ENCODE assay signal across 27 mouse cellular contexts in genomic region chr7:104366339-104366738, GRCm38 (mm10). TPM values are rescaled to one million over a fixed set of nuclear protein-coding genes. Genes with fewer than 3 reads are reported as not detected.
"Had no signal": no experiment of that assay in that cellular context is flagged by ENCODE, and none has a peak within 500 bp of the region (broad histone marks: within the 10 kb centered on the region; RNA-seq: fewer than 3 reads in every experiment).

No protein-coding gene starts in this region.

- H3K36me3 ChIP-seq: intestine, embryonic 15.5 days; kidney, embryonic 15.5 days; liver, embryonic 13.5 days; midbrain, embryonic 10.5 days; midbrain, embryonic 13.5 days; neural tube, embryonic 13.5 days had no signal

- DNase-seq: kidney, adult 11 months; kidney, adult 8-10 months; kidney, postnatal 10 days; kidney, postnatal 36 days; layer of hippocampus, postnatal 36 days; liver, embryonic 13.5 days; lung, embryonic 14.5 days; lung, postnatal 10 days; lung, postnatal 4 days; thymus, postnatal 25 days had no signal

- H3K27me3 ChIP-seq: intestine, embryonic 15.5 days; kidney, embryonic 15.5 days; liver, embryonic 13.5 days; megakaryocyte, embryonic 14.5 days; midbrain, embryonic 13.5 days; neural tube, embryonic 13.5 days had no signal

- H3K27ac ChIP-seq: intestine, embryonic 15.5 days; kidney, embryonic 15.5 days; left cerebral cortex, adult 2 months; liver, embryonic 13.5 days; midbrain, embryonic 10.5 days; midbrain, embryonic 13.5 days; neural tube, embryonic 13.5 days; stomach, postnatal 0 days had no signal

- H3K4me3 ChIP-seq: intestine, embryonic 15.5 days; kidney, embryonic 15.5 days; left cerebral cortex, adult 2 months; liver, embryonic 13.5 days; megakaryocyte, embryonic 14.5 days; midbrain, embryonic 10.5 days; midbrain, embryonic 13.5 days; myocyte; neural tube, embryonic 13.5 days had no signal

- ATAC-seq: intestine, embryonic 15.5 days; midbrain, embryonic 13.5 days; midbrain, embryonic 16.5 days had no signal

- H3K9me3 ChIP-seq: intestine, embryonic 15.5 days; kidney, embryonic 15.5 days; liver, embryonic 13.5 days; megakaryocyte, embryonic 14.5 days; midbrain, embryonic 10.5 days; midbrain, embryonic 13.5 days; neural tube, embryonic 13.5 days had no signal

- H3K9ac ChIP-seq: intestine, embryonic 15.5 days; kidney, embryonic 15.5 days; liver, embryonic 13.5 days; lung, embryonic 14.5 days; midbrain, embryonic 13.5 days; neural tube, embryonic 13.5 days had no signal

- H3K4me1 ChIP-seq: intestine, embryonic 15.5 days; kidney, embryonic 15.5 days; liver, embryonic 13.5 days; midbrain, embryonic 10.5 days; midbrain, embryonic 13.5 days; neural tube, embryonic 13.5 days had no signal

- H3K4me2 ChIP-seq: intestine, embryonic 15.5 days; kidney, embryonic 15.5 days; liver, embryonic 13.5 days; lung, embryonic 14.5 days; midbrain, embryonic 13.5 days; neural tube, embryonic 13.5 days had no signal

RNA-seq across cellular contexts. Expression of gene Trim30b, which starts 3.3 kb away (rescaled TPM):
- total RNA-seq: layer of hippocampus, postnatal 10 days; layer of hippocampus, postnatal 36 days; left cerebral cortex, adult 2 months; left cerebral cortex, postnatal 10 days; left cerebral cortex, postnatal 36 days had no signal
- polyA plus RNA-seq: limb, embryonic 11.5 days; midbrain, embryonic 10.5 days; midbrain, embryonic 13.5 days; midbrain, embryonic 16.5 days; myocyte; neural tube, embryonic 13.5 days had no signal

RNA-seq across cellular contexts. Expression of gene Trim30c, which starts 34.3 kb away (rescaled TPM):
- total RNA-seq: left cerebral cortex, postnatal 10 days; left cerebral cortex, postnatal 36 days; monocyte, adult 5-6 weeks had no signal
- polyA plus RNA-seq: limb, embryonic 11.5 days; midbrain, embryonic 10.5 days; midbrain, embryonic 13.5 days; midbrain, embryonic 16.5 days; myocyte; small intestine, adult 2 months; stomach, embryonic 14.5 days had no signal

RNA-seq across cellular contexts. Expression of gene Trim34b, which starts 37.1 kb away (rescaled TPM):
- total RNA-seq: layer of hippocampus, postnatal 10 days; layer of hippocampus, postnatal 36 days; left cerebral cortex, adult 2 months; left cerebral cortex, postnatal 10 days had no signal
- polyA plus RNA-seq: intestine, embryonic 15.5 days; kidney, embryonic 15.5 days; limb, embryonic 11.5 days; liver, embryonic 13.5 days; lung, embryonic 14.5 days; midbrain, embryonic 10.5 days; midbrain, embryonic 13.5 days; midbrain, embryonic 16.5 days; neural tube, embryonic 13.5 days; stomach, embryonic 14.5 days; stomach, postnatal 0 days had no signal

RNA-seq across cellular contexts. Expression of gene Trim12a, which starts 51.1 kb away (rescaled TPM):
- polyA plus RNA-seq: myocyte had no signal
